Mouse (Mus musculus) liver, embryonic 12.5 days (tissue): ENCODE measurements around the gene Dglucy. TPM values are rescaled to one million over a fixed set of nuclear protein-coding genes. Genes with fewer than 3 reads are reported as not detected.
"Not testable (repeated sequence)": the region's sequence is repeated elsewhere in the genome, so short reads cannot be mapped to it uniquely, and the experiment has no call there.

Source experiments
- ATAC-seq: fragments of 200-750 bp; cut with Nextera tagmentation; 2 replicates; pipeline ENCODE4 v1.8.0; 2017; ENCODE audit warnings: moderate number of reproducible peaks, mild to moderate bottlenecking, moderate library complexity
- H3K27ac ChIP-seq: fragments of 300-500 bp; sonication (generic); 2 replicates; pipeline ENCODE4 v1.5.1; 2016; ENCODE audit warnings: mild to moderate bottlenecking
- H3K27me3 ChIP-seq: fragments of 300-500 bp; sonication (generic); replicated peaks from 2 replicates; pipeline ENCODE4 v1.6.1; 2016; ENCODE audit warnings: mild to moderate bottlenecking, moderate library complexity
- H3K36me3 ChIP-seq: fragments of 300-500 bp; sonication (generic); 2 replicates; pipeline ENCODE4 v1.6.1; 2016; ENCODE audit warnings: mild to moderate bottlenecking, moderate library complexity
- H3K4me1 ChIP-seq: fragments of 300-500 bp; sonication (generic); 2 replicates; pipeline ENCODE4 v1.6.1; 2016
- H3K4me2 ChIP-seq: fragments of 300-500 bp; sonication (generic); 2 replicates; pipeline ENCODE4 v1.6.1; 2016; ENCODE audit warnings: mild to moderate bottlenecking, moderate library complexity
- H3K4me3 ChIP-seq: fragments of 300-500 bp; sonication (generic); 2 replicates; pipeline ENCODE4 v1.5.1; 2016; ENCODE audit warnings: mild to moderate bottlenecking, moderate library complexity
- H3K9ac ChIP-seq: fragments of 300-500 bp; sonication (generic); 2 replicates; pipeline ENCODE4 v1.6.1; 2016; ENCODE audit warnings: mild to moderate bottlenecking, moderate library complexity
- H3K9me3 ChIP-seq: fragments of 300-500 bp; sonication (generic); replicated peaks from 2 replicates; pipeline ENCODE4 v1.6.1; 2016; ENCODE audit warnings: mild to moderate bottlenecking, moderate library complexity
- WGBS: fragments of 180-500 bp; shearing (Covaris S2); methylation state at CpG from one replicate; pipeline ENCODE4 v1.1.7; 2016; ENCODE audit not compliant: insufficient replicate concordance; 5-methylcytosine and 5-hydroxymethylcytosine counted together
- polyA plus RNA-seq: library from polyadenylated mRNA; unstranded; fragments of >200 nt; fragmentation: Nextera tagmentation; extraction: Ambion mirVana; gene quantifications from 2 replicates; pipeline ENCODE4 v1.2.1, GENCODE M21; 2016

Gene Dglucy
- polyA plus RNA-seq, 1 experiment from 2014 or later, result 0.64 TPM

DNA sequence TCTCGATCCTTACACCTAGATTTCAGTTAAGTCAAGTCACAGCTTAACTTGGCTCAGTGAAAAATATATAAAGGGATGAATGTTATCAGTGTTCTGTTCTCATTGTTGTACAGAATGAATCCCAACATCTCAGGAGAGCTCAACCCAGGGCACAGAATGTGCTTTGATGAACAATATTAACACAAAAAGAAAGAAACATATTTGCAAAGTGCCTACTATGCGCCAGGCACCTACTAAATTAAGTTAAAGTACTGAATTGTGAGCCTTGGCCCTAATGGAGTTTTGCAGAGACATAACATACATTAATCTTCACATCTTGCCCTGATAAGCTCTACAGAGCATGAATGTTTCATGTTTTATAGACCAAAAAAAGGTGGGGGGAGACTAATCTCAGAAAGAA lies 5.3 kb downstream of the Dglucy start:
- 58% methylated on average over 2 of the region's 2 CpGs for WGBS
- no peak overlapping the region for H3K9ac ChIP-seq

DNA sequence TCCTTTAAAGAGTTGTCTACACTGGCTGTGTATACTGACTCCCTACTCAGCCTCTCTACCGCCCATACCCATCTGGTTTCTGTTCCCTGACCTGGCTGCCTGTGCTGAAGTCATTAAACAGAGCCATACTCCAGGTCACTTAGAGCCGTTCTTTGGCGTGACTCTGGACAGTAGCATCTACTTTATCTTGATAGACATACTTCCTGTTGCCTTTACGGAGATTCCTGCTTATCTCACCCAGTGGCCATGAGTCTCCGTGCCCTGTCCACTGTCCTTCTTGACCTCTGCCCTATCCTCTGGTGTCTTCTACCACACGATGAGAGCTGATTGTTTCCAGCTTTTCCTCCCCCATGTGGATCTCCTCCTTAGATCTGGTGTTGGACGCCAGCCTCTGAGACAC lies 6.5 kb downstream of the Dglucy start:
- Histone ChIP-seq H3K27me3 (no peaks in the 10 kb centered on the region), H3K36me3 (no peaks in the 10 kb centered on the region), H3K27ac (no peak overlapping the region), H3K4me1 (0 out of 2 replicates have a peak, but pooled peaks cover 4% of the 10 kb centered on the region), H3K4me3 (no peak overlapping the region), H3K9ac (no peak overlapping the region), H3K4me2 (no peak overlapping the region), H3K9me3 (no peaks in the 10 kb centered on the region)
- WGBS, result 16% methylated on average over 7 of the region's 7 CpGs
- ATAC-seq, result no peak

More for the DNA sequence above, 5.3 kb downstream of the Dglucy start:
- H3K4me3 ChIP-seq, result no peak overlapping the region
- no peak overlapping the region for H3K27ac ChIP-seq
- no peak for ATAC-seq
- 0 out of 2 replicates have a peak, but pooled peaks cover 4% of the 10 kb centered on the region for H3K4me1 ChIP-seq
- H3K4me2 ChIP-seq, result no peak overlapping the region
- H3K9me3 ChIP-seq, result no peaks in the 10 kb centered on the region
- H3K27me3 ChIP-seq, result no peaks in the 10 kb centered on the region
- no peaks in the 10 kb centered on the region for H3K36me3 ChIP-seq

DNA sequence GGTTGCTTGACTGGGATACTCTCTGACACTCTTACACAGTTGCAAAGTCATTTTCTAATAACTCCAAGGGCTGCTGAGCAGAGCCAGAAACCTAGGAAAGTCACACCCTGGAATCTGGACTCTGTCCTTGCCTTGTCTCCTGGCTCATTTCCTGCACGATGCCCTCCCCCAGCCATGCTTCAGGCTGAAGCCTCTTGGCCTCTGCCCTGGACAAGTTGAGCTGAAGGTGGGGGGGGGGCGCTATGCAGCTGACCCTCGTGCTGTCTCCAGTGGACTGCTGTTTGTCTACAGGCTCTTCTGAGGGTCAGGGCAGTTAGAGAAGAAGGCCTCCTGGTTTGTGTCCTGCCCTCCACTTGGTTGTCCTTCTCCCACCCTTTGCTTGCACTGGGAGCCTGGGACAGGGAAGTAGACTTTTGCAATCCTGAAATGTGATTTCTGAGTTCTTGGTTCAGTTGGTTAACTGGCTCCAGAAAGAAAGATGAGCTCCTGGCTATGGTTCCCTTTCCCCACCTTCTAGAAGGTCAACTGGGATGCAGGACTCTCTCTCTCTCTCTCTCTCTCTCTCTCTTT lies 11.2 kb downstream of the Dglucy start:
- Histone ChIP-seq H3K4me3 (no peak overlapping the region), H3K36me3 (no peaks in the 10 kb centered on the region), H3K4me1 (0 out of 2 replicates have a peak, but pooled peaks cover 3% of the 10 kb centered on the region), H3K9me3 (no peaks in the 10 kb centered on the region), H3K27ac (no peak overlapping the region), H3K4me2 (no peak overlapping the region), H3K27me3 (no peaks in the 10 kb centered on the region), H3K9ac (no peak overlapping the region)
- 41% methylated on average over 3 of the region's 3 CpGs for WGBS
- ATAC-seq, result no peak

DNA sequence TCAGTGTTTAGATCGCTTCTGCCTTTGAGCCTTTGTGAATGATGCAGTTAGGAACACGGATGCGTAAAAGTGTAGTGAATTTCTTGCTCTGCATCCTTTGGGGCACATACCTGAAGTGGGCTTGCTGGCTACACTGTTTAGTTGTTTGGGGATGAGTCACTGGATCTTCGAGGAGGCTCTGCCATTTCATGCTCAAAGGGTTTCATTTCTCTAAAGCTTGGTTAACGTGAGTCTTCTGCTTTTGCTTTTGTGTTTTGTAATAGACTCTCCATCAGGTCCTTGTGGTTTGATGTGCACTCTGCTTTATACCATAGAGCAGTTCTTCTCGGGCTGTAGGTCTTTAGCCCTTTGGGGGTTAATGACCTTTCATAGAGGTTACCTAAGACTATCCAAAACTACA lies 12.6 kb downstream of the Dglucy start:
- Histone ChIP-seq H3K4me2 (no peak overlapping the region), H3K4me1 (no peaks in the 10 kb centered on the region), H3K4me3 (no peak overlapping the region), H3K36me3 (no peaks in the 10 kb centered on the region), H3K27me3 (no peaks in the 10 kb centered on the region), H3K27ac (no peak overlapping the region), H3K9ac (no peak overlapping the region), H3K9me3 (no peaks in the 10 kb centered on the region)
- 59% methylated on average over 6 of the region's 6 CpGs for WGBS
- ATAC-seq, result no peak

DNA sequence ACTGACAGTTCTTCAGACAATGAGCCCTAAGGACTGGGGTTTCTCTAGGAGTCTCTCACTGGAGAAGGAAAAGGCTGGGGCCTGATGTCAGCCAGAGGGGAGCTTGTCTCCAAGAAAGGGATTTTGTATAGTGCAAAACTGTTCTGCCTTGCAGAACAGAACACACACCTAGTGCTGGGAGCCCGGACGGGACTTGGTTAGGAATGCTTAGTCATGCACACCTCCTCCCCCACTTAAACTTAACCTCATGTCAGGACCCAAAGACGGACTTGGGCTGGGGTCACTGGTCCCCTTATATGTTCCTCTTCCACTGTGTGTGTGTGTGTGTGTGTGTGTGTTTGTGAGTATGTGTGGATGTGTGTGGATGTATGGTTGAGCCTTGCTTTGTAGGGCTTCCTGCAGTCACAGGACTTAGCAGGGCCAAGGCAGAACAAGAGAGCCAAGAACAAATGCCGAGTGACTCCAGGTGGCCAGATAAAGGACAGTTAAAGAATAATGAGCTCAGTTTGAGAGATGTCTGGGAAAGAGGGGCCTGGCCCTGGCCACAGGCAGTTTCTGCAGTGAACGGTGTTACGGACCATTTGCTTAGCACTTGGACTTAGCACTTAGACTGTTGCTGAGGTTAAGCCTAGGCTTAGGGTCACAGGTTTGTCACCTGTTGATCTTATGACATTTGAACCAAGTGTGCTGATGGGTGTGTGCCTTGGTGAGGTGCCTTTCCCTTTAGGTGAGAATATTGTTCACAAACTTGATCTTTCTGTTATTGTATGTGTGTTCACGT lies 15.8 kb downstream of the Dglucy start:
- H3K27ac ChIP-seq, result no peak overlapping the region
- H3K4me1 ChIP-seq, result no peaks in the 10 kb centered on the region
- no peak overlapping the region for H3K4me2 ChIP-seq
- ATAC-seq, result no peak
- H3K9ac ChIP-seq, result no peak overlapping the region
- no peak overlapping the region for H3K4me3 ChIP-seq
- H3K27me3 ChIP-seq, result no peaks in the 10 kb centered on the region
- 47% methylated on average over 7 of the region's 7 CpGs for WGBS
- no peaks in the 10 kb centered on the region for H3K9me3 ChIP-seq
- no peaks in the 10 kb centered on the region for H3K36me3 ChIP-seq

DNA sequence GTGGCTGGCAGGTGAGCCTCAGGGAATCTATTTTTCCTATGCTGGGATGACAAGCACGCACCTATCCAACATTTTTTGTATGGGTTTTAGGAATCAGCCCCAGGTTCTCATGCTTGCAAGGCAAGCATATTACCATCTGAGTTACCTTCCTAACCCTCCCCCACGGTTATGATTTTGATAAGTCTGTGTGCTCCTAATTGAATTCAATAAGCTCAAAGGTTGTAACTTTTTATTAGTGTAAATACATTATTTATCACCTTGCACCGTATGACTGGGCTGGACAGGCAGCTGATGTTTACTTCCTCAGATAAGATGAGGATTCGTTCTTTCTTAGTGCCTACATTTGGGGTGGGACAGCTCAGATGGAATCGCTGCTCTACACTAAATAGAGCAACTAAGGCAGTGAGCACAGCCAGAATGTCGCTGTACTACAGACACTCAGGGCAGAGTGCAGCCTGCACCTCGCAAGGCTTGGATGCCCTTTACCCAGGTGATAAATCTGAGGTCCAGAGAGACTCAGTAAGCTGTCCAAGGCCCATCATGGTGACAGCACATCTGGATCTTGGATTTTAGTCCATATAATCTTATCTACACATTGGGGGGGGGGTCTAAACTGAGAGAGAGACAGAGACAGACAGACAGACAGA lies 16.7 kb downstream of the Dglucy start:
- WGBS, result 54% methylated on average over 7 of the region's 7 CpGs

DNA sequence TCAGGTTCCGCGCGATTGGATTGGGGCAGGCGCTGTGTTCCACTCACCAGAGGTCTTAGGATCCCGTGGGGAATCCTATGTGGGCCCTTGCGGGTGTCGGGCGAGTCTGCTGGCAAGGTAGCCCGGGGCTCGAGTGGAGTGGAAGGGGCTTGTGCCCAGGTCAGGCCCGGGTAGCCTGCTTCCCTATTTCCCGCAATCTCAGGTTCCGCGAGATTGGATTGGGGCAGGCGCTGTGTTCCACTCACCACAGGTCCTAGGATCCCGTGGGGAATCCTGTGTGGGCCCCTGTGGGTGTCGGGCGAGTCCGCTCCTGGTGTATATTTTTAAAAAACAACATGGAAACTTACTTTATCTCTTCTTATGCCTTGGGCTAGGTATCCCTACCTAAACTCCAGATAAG lies 24.5 kb downstream of the Dglucy start:
- not testable (repeated sequence) for ATAC-seq, H3K4me3 ChIP-seq
- 77% methylated on average over 19 of the region's 19 CpGs for WGBS

More for the DNA sequence above, 16.7 kb downstream of the Dglucy start:
- Histone ChIP-seq H3K4me3 (no peak overlapping the region), H3K27me3 (no peaks in the 10 kb centered on the region), H3K4me1 (no peaks in the 10 kb centered on the region), H3K4me2 (no peak overlapping the region), H3K9me3 (no peaks in the 10 kb centered on the region), H3K36me3 (no peaks in the 10 kb centered on the region), H3K27ac (no peak overlapping the region), H3K9ac (no peak overlapping the region)
- ATAC-seq, result no peak

DNA sequence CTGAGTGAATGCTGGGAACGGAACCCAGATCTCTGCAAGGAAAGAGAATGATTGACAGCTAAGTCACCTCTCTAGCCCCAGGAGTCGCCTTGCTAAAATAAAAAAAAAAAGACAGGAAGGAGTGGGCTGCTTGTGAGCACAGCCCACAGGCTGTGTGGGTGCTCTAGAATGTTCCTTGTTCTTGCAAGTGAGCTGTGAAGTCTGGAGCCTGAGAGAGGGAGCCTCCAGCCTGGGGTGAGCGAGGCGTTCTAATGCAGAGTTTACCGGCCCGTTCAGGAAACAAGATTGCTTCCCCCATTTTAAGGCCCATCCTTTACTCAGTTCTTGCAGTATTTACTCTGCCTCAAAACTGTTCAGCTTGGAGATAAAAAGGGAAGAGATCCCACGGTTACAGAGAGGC lies 28.4 kb downstream of the Dglucy start:
- no peak overlapping the region for H3K9ac ChIP-seq
- H3K4me3 ChIP-seq, result no peak overlapping the region
- ATAC-seq, result no peak
- H3K27me3 ChIP-seq, result no peaks in the 10 kb centered on the region
- H3K4me2 ChIP-seq, result no peak overlapping the region
- no peaks in the 10 kb centered on the region for H3K36me3 ChIP-seq
- WGBS, result 41% methylated on average over 7 of the region's 7 CpGs
- H3K9me3 ChIP-seq, result no peaks in the 10 kb centered on the region
- H3K27ac ChIP-seq, result no peak overlapping the region
- no peaks in the 10 kb centered on the region for H3K4me1 ChIP-seq

More for the DNA sequence above, 24.5 kb downstream of the Dglucy start:
- not testable (repeated sequence) for H3K9me3 ChIP-seq, H3K9ac ChIP-seq, H3K36me3 ChIP-seq, H3K4me2 ChIP-seq, H3K4me1 ChIP-seq, H3K27ac ChIP-seq, H3K27me3 ChIP-seq

DNA sequence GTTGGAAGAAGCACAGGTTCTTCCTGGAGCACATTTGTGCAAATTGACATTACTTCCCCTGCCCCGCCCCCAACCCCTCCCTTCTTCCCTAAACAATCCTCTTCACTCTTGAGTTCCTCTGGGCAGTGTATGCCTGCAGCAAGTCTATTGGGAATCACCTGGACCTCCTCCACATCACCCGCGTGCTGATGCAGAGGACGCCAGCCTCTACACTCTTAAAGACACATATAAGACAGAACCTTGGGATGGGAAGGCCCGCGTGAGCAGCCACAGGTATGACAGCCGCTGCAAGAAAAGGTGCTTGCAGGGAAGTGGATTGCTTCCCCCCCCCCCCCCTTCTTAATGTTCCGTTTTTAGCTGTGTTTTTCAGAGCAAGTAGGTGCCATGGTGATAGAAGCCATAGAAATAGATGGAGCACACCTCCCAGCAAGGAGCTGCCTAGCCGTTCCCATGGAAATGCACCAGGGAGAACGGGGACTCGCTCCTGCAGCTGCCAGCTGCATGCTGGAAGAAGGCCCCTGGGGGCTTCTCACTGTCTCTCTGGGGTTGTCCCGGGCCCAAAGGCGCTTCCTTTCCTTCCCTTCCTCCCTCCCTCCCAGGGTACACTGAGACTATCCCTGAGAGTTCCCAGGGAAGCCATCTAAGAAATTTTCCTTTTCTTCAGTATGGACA lies 29.9 kb downstream of the Dglucy start:
- 63% methylated on average over 13 of the region's 13 CpGs for WGBS
- H3K9ac ChIP-seq, result no peak overlapping the region
- no peak overlapping the region for H3K4me3 ChIP-seq
- no peaks in the 10 kb centered on the region for H3K27me3 ChIP-seq
- H3K9me3 ChIP-seq, result no peaks in the 10 kb centered on the region
- ATAC-seq, result no peak
- H3K4me1 ChIP-seq, result no peaks in the 10 kb centered on the region
- no peaks in the 10 kb centered on the region for H3K36me3 ChIP-seq
- H3K27ac ChIP-seq, result no peak overlapping the region
- no peak overlapping the region for H3K4me2 ChIP-seq

DNA sequence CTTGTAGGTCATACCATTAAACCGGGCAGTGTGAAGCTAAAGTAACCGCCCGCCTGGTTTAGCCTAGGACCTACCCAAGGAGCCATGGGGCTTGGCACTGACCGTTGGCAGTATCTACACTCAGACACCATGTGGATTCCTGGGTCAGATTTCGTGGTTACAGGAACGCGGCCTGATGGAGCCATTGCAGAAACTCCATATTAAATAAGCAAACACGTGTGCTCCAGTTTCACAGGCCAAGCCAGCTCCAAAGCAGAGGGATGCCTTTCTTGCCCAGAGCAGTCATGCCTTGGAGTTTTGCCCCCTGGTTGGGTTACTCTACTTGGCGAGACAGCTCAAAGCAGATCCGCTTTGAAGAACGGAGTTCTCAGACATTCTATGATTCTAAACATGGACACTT lies 31.7 kb downstream of the Dglucy start:
- ATAC-seq, result no peak

DNA sequence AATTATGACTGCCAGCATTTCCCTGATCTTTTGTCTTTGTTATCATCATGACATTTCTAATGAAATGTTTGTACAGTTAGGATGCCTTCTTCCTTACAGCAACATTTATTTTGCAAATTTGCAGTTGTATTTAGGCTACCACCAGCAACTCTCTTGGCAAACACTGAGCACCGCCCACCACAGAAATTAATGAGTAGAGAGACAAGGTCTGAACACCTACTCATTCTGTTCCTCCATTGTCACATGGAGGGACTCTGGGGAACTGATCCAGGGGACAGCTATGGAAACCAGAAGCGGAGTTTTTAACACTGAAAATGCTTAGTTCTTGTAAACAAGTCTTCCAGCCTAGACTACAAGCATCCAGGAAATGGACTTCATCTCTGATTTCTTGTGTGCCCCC lies 35.0 kb downstream of the Dglucy start:
- no peak overlapping the region for H3K4me2 ChIP-seq
- no peaks in the 10 kb centered on the region for H3K4me1 ChIP-seq
- no peak for ATAC-seq
- WGBS, result 71% methylated on average over 2 of the region's 2 CpGs
- H3K27me3 ChIP-seq, result no peaks in the 10 kb centered on the region
- H3K36me3 ChIP-seq, result no peaks in the 10 kb centered on the region
- H3K9me3 ChIP-seq, result no peaks in the 10 kb centered on the region
- H3K9ac ChIP-seq, result no peak overlapping the region
- no peak overlapping the region for H3K27ac ChIP-seq
- no peak overlapping the region for H3K4me3 ChIP-seq

More for the DNA sequence above, 31.7 kb downstream of the Dglucy start:
- H3K4me2 ChIP-seq, result no peak overlapping the region
- no peaks in the 10 kb centered on the region for H3K9me3 ChIP-seq
- H3K27ac ChIP-seq, result no peak overlapping the region
- no peak overlapping the region for H3K9ac ChIP-seq
- no peaks in the 10 kb centered on the region for H3K4me1 ChIP-seq
- 81% methylated on average over 11 of the region's 11 CpGs for WGBS
- H3K36me3 ChIP-seq, result no peaks in the 10 kb centered on the region
- no peaks in the 10 kb centered on the region for H3K27me3 ChIP-seq
- H3K4me3 ChIP-seq, result no peak overlapping the region

DNA sequence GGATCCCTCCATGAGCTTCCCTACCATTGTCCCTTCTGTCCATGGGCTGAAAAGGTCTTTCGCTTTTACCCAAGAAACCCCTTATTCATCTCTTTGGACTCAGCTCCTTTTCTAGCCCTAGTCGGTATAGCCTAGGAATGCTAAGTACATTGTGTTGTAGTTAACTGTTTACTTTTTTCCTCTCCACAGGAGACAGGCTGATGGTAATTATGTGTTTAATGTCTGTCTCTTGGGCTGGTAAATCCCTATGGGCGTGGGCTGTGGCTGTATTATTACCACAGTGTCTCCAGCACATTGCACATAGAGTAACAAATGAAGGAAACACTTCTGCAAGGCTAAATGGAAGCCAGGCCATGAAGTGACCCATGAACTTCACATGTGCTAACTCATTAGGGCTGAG lies 35.8 kb downstream of the Dglucy start:
- WGBS, result 67% methylated on average over 3 of the region's 3 CpGs
- Histone ChIP-seq H3K27ac (no peak overlapping the region), H3K9ac (no peak overlapping the region), H3K4me1 (no peaks in the 10 kb centered on the region), H3K27me3 (no peaks in the 10 kb centered on the region), H3K4me3 (no peak overlapping the region), H3K9me3 (no peaks in the 10 kb centered on the region), H3K36me3 (no peaks in the 10 kb centered on the region), H3K4me2 (no peak overlapping the region)
- no peak for ATAC-seq
